Mouse (Mus musculus): ENCODE results near the gene Sec14l4.

Sec14l4 gene

DNA sequence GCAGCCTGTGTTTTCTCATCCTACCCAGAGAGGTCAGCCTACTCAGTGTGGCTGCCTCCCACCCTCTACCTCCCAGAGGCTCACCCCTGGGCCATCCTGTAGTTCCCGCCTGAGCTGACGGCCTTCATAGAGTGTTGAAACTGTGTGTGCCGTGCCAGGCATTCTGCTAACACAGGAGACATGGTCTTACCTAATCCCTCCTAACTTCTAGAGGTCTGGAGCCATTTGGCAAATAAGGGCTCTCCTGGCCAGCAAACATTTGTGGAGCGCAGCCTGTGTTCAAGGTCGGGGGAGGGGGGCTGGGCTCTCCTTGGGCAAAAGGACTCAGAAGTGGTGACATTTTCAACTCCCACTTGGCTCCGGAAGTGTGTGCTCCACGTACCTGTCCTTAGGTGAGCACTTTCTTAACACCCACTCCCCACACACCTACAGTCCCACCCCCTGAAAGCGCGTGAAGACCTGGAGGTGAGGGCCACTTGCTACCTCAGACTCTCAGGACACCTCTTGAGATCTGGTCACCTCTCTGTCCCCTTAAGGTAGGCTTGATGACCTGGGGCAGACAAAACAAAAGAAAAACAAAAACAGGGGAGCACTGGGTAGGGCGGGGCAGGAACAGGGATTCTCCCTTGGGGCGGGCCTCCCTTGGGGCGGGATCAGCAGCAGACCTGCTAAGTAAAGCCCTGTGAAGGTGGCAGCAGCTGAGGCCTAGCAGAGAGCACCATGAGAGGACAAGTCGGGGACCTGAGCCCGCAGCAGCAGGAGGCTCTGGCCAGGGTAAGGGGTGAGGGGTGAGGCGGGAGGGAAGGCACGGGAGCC is at the start of gene Sec14l4:
TSS of gene Sec14l4 (plus strand) at position 337 of the 816 bp plus-strand sequence.
- Histone ChIP-seq H3K27me3 (ENCODE audit: control insufficient read depth, insufficient read depth, low read length, poor library complexity, severe bottlenecking) (no peaks in the 10 kb centered on the region), H3K36me3 (ENCODE audit: control insufficient read depth, insufficient read depth, low read length, poor library complexity, severe bottlenecking) (no peaks in the 10 kb centered on the region)
- DNase-seq (ENCODE audit: low read depth, low spot score) = no peak

DNA sequence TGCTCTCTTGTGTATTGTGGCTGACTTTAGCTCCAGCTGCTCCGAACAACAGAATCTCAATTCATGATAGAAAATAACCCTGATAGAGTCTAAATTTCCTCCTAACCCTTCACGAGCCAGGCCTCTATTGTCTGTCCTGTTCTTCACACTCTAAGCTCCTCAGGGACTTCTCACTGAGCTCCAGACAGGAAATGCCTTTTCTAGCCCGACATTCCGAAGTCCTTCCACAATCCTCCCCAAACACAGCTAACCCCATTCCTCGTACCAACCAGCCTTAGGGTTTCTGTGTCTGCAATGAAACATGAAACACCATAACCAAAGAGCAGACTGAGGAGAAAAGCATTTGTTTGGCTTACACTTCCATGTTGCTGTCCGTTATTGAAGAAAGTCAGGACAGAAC is 49.7 kb upstream of the Sec14l4 start:
- Histone ChIP-seq H3K27me3 (ENCODE audit: control insufficient read depth, insufficient read depth, low read length, poor library complexity, severe bottlenecking) (peaks cover 1% of the 10 kb centered on the region; the same call in 1 of the 2 replicates), H3K36me3 (ENCODE audit: control insufficient read depth, insufficient read depth, low read length, poor library complexity, severe bottlenecking) (peaks cover 11% of the 10 kb centered on the region)
- no peak for DNase-seq (ENCODE audit: low read depth, low spot score)

DNA sequence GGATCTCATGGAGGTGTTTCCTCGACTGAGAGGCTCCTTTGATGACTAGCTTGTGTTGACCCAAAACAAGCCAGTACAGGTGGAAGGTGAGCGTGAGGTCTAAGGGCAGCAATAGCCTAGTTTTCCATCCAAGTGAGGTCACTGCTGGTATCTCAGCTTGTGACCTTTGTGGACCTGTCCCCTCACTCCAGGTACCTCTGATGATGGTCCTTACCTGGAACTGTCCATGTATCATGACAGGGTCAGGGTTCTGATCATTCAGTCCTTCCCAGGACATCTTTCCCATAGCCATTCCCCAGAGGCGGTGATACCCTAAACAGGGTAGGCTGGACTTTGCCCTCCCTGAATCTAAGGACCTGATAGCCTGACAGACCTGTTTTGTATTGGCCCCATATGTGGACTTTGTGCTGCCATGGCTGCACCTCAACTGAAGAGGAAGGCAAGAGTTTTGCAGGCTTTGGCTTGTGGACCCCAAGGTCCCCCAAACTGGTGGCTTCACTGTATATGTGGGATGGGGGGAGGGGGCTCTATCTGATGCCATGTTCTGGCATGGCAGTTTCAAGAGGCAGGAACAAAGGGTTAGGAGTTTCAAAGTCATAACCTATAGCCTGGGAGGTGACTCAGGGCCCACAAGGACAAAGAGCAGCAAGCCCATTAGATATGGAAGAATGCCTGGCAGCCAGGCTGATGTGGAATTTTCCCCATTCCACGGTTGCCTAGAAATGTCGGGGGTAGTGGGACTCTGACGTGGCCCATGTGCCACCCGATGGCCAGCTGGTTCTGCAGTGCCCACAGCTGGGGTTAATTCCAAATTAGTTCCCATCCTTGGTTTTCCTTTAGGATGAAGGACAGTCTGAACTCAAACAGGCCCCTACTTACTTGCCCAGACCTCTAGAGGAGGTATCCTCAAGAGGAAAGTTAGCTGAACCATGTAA is 48.7 kb upstream of the Sec14l4 start:
- DNase-seq (ENCODE audit: low read depth, low spot score) = no peak
- peaks cover 8% of the 10 kb centered on the region for H3K36me3 ChIP-seq (ENCODE audit: control insufficient read depth, insufficient read depth, low read length, poor library complexity, severe bottlenecking)
- peaks cover 1% of the 10 kb centered on the region; the same call in 1 of the 2 replicates for H3K27me3 ChIP-seq (ENCODE audit: control insufficient read depth, insufficient read depth, low read length, poor library complexity, severe bottlenecking)

DNA sequence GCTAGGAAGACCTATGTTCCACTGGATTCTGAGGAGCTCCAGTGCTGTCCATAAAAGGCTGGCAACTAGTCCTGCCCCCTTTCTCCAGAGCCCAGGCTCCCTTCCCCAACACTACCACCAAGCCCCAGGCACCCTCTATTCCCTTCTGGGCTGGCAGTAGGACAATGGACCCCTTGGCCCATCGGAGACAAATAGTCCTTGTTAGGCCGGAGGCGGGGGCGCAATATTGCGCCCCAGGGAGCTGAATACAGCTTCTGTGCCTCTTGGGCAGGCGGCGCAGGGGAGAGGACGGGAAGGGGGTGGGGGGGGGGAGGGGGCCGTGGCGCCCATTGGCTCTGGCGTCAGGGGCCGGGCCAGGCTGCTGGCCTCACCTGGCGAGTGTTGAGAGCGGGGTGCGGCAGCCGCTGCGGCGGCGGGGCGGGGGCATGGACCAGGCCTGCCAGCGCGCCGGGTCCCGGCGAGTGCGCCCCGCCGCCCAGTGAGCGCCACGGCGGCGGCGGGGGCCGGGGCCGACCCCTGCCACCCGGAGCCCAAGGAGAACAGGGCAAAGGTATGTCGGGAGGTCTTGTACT is 47.9 kb upstream of the Sec14l4 start, which contains the start of gene Gal3st1:
TSS of gene Gal3st1 (plus strand) at position 346 of the 572 bp plus-strand sequence.
- peaks cover 1% of the 10 kb centered on the region; the same call in 1 of the 2 replicates for H3K27me3 ChIP-seq (ENCODE audit: control insufficient read depth, insufficient read depth, low read length, poor library complexity, severe bottlenecking)
- DNase-seq (ENCODE audit: low read depth, low spot score) = no peak

DNA sequence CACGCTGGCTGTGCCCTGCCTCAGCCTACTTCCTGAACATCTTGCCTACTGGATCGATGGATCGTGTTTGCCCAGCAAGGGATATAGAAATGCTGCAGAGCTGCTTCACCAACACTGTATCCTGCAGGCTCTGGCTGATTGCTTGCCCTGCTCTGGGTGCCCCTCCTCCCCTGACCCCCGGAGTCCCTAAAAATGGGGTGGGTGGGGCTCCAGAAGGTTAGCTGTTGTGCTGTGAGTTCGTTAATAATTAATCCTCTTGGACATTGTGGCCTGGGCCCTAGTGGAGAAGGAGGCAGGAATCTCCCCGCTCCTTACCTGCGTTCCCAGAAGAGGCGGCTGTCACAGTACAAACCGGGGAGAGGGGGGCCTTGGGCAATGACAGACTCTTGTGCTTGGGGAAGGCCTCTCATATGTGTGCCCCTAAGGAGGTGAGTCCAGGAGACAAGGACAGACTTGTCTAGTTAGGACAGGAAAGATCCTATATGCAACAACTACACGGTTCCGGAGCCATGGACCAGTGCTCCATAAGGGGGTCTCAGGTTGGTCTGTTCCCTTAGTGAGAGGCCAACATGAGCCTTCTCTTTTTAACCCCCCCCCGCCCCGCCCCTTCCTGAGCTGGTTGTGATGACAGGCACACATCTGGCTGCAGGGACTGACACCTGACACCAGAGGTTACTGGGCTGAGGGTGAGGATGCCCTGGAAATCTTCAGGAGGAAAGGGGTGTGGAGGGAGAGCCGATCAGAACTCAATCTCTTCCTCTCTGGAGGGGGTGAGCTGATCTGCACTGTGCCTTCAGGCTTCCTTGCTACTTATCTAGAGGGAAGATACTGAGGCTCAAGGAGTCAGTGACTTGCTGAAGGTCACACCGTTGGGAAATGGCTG is 47.2 kb upstream of the Sec14l4 start:
- Histone ChIP-seq H3K27me3 (ENCODE audit: control insufficient read depth, insufficient read depth, low read length, poor library complexity, severe bottlenecking) (peaks cover 1% of the 10 kb centered on the region; the same call in 1 of the 2 replicates), H3K36me3 (ENCODE audit: control insufficient read depth, insufficient read depth, low read length, poor library complexity, severe bottlenecking) (peaks cover 2% of the 10 kb centered on the region)
- no peak for DNase-seq (ENCODE audit: low read depth, low spot score)

More for the DNA sequence above, 47.9 kb upstream of the Sec14l4 start, which contains the start of gene Gal3st1:
- peaks cover 4% of the 10 kb centered on the region for H3K36me3 ChIP-seq (ENCODE audit: control insufficient read depth, insufficient read depth, low read length, poor library complexity, severe bottlenecking)

DNA sequence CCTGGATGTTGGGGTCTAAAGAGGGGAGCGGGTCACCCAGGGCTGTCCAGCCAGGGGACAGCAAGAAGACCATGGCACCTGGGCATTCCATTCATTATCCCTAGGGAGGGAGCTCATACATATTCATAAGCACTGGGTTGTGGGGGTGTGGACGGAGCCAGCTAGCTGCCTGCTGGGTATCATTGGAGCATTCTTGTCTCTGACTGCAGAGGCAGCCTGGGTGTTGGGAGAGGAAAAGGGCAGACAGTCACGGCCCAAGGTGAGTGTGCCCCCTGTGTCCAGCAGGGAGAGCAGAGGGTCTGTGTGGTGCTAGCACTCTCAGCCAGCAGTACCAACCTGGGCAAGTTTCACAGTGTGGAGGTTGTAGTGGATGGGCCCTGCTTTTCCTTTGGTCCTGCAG is 41.5 kb upstream of the Sec14l4 start:
- Histone ChIP-seq H3K27me3 (ENCODE audit: control insufficient read depth, insufficient read depth, low read length, poor library complexity, severe bottlenecking) (no peaks in the 10 kb centered on the region), H3K36me3 (ENCODE audit: control insufficient read depth, insufficient read depth, low read length, poor library complexity, severe bottlenecking) (no peaks in the 10 kb centered on the region)
- DNase-seq (ENCODE audit: low read depth, low spot score) = no peak

DNA sequence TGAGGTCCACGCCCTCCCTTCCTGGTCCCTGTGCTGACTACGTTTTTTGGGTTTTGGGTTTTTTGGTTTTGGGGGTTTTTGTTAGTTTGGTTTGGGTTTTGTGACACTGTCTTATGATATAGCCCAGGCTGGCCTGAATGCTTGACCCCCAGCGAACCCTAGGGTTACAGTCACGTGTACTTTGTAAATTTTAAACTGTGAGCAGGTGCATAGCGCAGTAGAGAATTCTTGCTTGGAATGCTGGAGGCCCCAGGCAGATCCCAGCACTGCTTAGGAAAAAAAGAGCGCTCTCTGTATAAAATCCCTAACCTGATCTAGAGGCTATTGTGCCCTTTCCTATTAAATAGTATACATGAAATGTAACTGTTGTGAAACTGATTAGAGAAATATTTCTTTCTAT is 38.1 kb upstream of the Sec14l4 start:
- Histone ChIP-seq H3K27me3 (ENCODE audit: control insufficient read depth, insufficient read depth, low read length, poor library complexity, severe bottlenecking) (no peaks in the 10 kb centered on the region), H3K36me3 (ENCODE audit: control insufficient read depth, insufficient read depth, low read length, poor library complexity, severe bottlenecking) (no peaks in the 10 kb centered on the region)
- no peak for DNase-seq (ENCODE audit: low read depth, low spot score)

DNA sequence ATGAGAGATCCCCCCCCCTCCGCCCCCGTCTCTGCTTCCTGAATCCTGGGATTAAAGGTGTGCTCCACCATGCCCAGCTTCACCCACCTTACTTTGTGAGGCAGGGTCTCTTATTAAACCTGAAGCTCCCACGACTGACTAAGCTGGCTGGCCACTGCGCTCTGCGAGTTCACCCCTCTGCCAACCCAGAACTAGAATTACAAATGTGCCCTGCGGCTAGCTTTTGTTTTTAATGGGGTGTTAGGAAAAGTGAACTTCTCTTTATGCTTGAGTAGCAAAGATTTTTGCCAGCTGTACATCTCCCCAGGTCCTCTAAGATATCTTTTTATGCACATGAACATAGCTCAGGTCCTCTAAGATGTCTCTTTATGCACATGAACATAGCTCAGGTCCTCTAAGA is 37.3 kb upstream of the Sec14l4 start:
- H3K36me3 ChIP-seq (ENCODE audit: control insufficient read depth, insufficient read depth, low read length, poor library complexity, severe bottlenecking) = no peaks in the 10 kb centered on the region
- no peaks in the 10 kb centered on the region for H3K27me3 ChIP-seq (ENCODE audit: control insufficient read depth, insufficient read depth, low read length, poor library complexity, severe bottlenecking)
- DNase-seq (ENCODE audit: low read depth, low spot score) = no peak

DNA sequence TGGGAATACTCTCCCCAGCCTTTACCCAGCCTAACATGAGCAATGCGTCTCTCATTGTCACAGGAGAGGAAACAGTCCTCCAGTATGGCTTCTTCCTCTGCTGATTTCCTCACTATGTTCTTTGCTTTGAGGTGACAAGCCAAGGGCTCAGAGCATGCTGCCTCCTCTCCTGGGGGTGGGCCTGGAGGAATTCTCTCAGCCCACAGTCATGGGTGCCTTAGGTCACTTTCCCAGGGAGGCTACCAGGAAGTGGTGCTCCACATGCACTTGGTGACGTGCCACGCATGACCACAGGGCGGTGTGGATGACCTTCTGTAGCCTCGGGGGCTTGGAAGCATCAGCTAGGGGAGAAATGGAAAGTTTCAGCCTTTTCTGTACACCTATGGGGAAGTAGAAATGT is 35.8 kb upstream of the Sec14l4 start:
- no peak for DNase-seq (ENCODE audit: low read depth, low spot score)
- no peaks in the 10 kb centered on the region for H3K27me3 ChIP-seq (ENCODE audit: control insufficient read depth, insufficient read depth, low read length, poor library complexity, severe bottlenecking)
- H3K36me3 ChIP-seq (ENCODE audit: control insufficient read depth, insufficient read depth, low read length, poor library complexity, severe bottlenecking) = no peaks in the 10 kb centered on the region

DNA sequence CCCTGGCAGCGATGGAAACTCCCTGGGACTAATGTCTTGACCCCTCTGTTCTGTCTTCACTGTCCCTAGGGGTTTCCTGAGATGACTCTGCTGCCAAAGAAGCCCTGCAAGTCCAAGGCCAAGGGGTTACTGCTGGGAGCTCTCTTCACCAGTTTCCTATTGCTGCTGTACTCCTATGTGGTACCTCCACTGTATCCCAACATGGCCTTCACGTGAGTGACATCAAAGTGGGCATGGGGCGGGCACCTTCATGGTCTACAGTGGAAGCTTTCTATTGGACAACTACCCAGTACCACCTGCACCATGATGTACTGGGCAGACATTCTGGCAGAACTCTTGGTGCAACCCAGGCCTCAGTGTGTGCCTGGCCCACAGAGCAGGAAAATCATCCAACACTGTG is 34.4 kb upstream of the Sec14l4 start:
- H3K36me3 ChIP-seq (ENCODE audit: control insufficient read depth, insufficient read depth, low read length, poor library complexity, severe bottlenecking) = no peaks in the 10 kb centered on the region
- H3K27me3 ChIP-seq (ENCODE audit: control insufficient read depth, insufficient read depth, low read length, poor library complexity, severe bottlenecking) = no peaks in the 10 kb centered on the region
- no peak for DNase-seq (ENCODE audit: low read depth, low spot score)

DNA sequence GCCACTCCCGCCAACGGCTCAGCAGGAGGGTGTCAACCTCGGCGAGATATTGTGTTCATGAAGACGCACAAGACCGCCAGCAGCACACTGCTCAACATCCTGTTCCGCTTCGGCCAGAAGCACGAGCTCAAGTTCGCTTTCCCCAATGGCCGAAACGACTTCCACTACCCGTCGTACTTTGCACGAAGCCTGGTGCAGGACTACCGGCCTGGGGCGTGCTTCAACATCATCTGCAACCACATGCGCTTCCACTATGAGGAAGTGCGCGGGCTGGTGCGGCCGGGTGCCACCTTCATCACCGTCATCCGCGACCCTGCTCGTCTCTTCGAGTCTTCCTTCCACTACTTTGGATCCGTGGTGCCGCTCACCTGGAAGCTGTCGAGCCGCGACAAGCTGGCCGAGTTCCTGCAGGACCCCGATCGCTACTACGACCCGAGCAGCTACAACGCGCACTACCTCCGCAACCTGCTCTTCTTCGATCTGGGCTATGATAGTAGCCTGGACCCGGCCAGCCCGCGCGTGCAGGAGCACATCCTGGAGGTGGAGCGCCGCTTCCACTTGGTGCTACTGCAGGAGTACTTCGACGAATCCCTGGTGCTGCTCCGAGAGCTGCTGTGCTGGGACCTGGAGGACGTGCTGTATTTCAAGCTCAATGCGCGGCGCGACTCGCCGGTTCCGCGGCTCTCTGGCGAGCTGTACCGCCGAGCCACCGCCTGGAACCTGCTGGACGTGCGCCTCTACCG is 33.1 kb upstream of the Sec14l4 start:
- DNase-seq (ENCODE audit: low read depth, low spot score) = peak; percentile 35
- H3K27me3 ChIP-seq (ENCODE audit: control insufficient read depth, insufficient read depth, low read length, poor library complexity, severe bottlenecking) = no peaks in the 10 kb centered on the region
- H3K36me3 ChIP-seq (ENCODE audit: control insufficient read depth, insufficient read depth, low read length, poor library complexity, severe bottlenecking) = no peaks in the 10 kb centered on the region

DNA sequence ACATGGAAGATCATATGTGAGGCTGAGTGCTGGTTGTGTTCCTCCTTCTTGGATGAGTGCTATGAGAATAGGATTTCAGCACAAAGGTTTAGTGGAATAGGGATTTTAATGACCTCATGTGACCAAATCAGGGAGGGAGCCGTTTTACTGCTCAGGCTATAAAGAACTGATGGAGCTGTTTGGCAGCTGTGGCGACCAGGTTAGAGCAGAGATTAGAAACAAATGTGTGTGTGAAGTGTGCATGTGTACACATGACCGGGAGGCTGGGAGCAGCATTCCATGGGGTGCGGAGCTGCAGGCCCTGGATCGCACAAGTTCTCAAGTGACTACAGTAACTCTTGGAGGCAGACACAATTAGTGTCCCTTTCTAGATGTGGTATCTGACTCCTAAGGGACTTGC is 31.7 kb upstream of the Sec14l4 start:
- H3K36me3 ChIP-seq (ENCODE audit: control insufficient read depth, insufficient read depth, low read length, poor library complexity, severe bottlenecking) = no peaks in the 10 kb centered on the region
- no peaks in the 10 kb centered on the region for H3K27me3 ChIP-seq (ENCODE audit: control insufficient read depth, insufficient read depth, low read length, poor library complexity, severe bottlenecking)
- DNase-seq (ENCODE audit: low read depth, low spot score) = no peak

DNA sequence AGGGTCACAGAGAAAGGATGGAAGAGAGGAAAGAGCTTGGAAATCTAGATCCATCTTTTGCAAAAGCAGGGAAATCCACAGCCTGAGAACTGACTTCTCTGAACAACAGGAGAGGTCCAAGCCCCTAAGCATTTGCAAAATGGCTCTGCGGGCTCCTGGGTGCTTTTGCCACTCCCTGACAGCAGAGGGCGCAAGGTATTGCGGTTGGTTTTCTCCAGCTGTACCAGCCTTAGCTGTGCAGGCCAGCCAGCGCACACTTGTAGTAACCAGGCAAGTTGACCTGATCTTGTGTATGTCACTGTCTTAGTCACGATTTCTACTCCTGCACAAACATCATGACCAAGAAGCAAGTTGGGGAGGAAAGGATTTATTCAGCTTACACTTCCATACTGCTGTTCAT is 29.7 kb upstream of the Sec14l4 start:
- Histone ChIP-seq H3K36me3 (ENCODE audit: control insufficient read depth, insufficient read depth, low read length, poor library complexity, severe bottlenecking) (no peaks in the 10 kb centered on the region), H3K27me3 (ENCODE audit: control insufficient read depth, insufficient read depth, low read length, poor library complexity, severe bottlenecking) (no peaks in the 10 kb centered on the region)
- peak; percentile 67 for DNase-seq (ENCODE audit: low read depth, low spot score)

All from splenic B cell, adult 2 months (primary cell).